Mouse (Mus musculus): ENCODE data around the gene Tff3.

Gene Tff3

DNA sequence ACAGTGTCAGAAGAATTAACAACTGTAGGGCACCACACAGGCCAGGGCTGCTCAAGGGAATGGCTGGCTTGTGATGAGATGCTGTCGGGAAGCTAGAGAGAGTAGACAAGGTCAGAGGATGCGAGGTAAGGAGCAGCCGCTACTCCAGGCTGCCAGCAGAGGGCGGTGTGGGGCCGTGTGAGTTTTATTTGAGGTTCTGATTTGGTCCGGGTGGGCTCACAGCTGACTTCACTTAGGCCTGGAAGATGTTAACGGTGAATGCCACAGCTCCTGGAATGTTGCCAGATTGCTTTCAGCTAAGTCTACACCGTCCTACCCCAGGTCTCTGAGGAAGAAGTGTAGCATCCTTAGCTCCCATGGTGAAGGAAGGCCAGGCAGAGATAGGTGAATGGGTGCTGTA, 7.5 kb downstream of the Tff3 start:
- no peak for DNase-seq (ENCODE audit: low spot score in 2 of 2)

DNA sequence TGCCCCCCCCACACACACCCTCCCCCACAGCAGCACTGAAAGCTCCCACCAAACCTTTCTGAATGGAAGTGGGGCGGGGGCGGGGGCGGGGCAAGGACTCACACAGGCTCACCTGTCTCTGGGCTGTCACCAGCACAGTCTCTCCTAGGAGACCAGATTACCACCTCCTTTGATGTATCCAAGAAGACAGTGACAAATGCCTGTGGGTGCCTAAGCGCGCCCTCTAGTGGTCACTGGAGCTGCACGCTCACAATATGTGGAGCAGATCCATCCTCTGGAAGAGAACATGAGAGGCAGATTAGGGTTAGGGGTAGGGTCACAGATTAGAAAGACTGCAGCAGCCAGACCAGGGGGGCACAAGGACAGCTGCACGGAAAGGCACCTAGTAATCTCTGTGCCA, 10.0 kb downstream of the Tff3 start:
- peak in 1 of 2 experiments; percentile 87 for DNase-seq (ENCODE audit: low spot score in 2 of 2)

DNA sequence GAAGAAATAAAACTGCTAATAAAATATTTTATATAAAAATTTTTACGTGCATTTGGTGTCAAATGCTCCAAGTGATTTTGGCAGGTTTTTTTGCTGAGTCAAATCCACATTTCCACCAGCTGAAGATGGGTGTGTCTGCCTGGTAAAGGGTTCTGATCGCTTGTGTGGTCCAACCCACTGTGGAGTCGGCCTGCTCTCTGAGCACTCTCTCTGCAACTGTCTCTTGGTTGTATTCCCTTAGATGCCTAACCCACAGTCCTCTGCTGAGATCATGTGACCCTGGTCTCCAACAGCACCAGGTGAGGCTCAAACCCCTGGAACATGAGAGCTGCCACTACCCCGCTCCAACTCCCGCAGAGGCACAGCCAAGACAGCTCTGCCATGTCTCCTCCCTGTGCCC, 11.5 kb downstream of the Tff3 start:
- DNase-seq (ENCODE audit: low spot score in 2 of 2), result no peak

DNA sequence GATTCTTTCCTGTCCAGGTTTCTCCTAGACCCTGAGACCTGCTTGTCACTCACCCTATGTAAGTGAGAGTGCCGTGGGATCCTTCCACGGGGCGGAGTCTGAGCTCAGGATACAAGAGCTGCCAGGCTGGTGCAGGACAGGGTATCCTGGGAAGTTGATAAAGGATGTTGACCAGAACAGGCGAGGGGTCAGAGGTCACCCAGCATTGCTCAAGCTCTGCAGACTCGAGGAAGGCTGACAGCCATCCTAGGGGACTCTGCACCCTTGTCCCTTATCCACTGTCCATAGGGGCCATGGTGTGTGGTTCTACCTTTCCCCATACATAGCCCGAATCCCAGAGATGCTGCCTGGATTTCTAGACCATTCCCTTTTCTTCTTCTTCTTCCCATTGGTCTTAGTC, 13.4 kb downstream of the Tff3 start:
- DNase-seq (ENCODE audit: low spot score in 2 of 2), result no peak

DNA sequence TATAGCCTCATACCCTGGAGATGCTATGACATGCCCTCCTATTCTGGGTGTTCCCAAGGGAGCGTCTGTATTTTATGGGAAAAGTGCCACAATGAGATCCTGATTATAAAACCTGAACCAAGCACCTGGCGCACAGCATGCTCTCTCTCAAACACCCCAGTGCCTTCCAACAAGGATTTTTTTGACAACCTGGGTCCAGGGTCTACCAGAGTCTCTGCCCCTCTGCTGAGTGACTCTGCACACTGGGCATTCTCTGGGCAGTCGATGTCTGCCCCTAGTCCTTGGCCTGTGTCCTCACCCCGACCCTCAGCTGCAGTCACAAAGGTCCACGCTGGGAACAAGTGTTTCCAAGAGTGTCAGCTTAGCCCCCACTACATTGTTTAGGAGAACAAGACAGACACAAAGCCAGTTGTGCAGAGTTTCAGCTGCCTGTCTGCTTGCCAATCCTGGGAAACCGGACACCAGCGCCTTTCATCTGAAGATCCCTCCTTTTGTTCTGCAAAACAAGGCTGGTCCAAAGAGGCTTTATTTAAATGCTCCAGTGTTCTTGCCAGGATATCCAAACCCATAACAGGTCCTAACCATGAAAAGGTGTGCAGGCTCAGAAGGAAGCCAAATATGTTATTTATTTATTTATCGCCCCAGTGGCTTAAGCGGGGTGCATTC, 16.1 kb downstream of the Tff3 start:
- DNase-seq (ENCODE audit: low spot score in 2 of 2), result peak in 1 of 2 experiments; percentile 39

DNA sequence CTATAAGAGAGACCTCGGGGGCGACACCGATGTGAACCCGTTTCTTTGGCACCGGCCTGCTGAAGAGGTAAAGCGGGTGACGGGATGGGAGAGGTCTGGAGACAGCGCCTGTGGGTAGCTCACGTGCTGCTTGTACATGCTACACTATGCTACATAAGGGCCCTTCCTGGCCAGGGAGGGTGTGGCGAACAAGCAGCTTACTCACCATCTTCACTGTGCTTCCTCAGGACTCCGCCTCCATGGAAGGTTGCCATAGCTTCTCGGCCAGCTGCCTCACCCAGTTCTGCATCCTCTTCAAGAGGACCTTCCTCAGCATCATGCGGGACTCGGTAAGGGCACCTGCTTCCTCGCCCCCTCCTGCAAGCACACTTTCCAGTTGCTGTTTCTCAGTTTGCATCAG, 21.1 kb downstream of the Tff3 start:
- no peak for DNase-seq (ENCODE audit: low spot score in 2 of 2)

DNA sequence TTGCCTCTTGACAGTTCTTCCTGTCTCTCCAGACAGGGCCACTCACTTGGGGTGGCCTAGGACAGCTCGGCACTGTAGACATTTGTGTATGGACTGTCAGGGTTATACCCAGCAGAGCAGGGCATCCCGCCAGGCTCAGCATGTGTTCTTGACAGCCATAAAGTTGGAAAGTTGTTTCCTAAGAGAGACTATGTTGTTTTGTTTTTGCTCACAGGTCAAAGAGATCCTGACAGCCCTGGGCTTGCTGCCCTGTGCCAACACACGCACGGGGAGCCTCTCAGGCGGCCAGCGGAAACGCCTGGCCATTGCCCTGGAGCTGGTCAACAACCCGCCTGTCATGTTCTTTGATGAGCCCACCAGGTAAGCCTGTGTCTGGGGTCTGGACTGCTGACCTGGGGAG, 25.6 kb downstream of the Tff3 start:
- no peak for DNase-seq (ENCODE audit: low spot score in 2 of 2)

DNA sequence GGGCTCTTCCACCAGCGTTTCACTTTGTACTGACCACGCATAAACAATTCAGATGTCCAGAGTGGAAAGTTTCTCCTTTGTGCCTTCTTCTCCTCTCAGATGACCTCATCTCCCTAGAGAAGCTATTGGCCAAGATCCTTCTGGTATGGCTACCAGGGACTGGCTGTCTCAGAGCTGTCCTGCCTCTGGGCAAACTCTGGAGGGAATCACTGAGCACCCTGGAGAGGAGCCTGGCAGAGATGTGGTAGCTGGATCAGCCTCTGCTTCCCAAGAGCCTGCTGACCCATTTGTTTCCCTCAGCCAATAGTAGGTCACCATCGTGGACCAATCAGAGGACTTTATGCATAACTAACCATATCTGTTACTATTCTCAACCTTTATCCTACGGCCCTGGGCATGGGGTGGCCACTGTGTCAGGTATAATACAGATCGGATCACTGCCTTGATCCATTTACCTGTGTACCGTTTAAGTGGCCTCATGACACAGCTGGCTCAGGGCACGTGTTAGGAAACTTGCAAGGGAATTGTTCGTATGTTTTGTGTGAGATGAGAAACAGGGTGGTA, 26.4 kb downstream of the Tff3 start:
- no peak for DNase-seq (ENCODE audit: low spot score in 2 of 2)

DNA sequence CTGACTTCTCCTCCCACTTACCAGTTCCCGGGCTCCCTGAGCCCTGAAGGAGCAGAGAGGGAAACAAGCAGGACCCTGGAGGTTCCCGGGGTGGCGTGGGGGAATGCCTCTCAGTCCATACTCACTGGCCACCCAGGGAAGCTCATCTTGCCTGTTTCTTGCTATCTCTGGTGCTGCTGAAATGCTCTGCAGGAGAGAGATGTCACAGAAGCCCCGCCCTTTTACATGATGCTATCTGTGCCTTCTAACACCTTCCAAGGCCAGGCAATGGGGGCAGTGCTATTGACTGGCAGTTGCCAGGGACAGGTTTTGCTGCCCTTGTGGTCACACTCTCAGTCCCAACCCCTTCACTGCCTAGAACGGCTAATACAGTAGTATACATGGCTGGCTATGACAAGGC, 30.7 kb downstream of the Tff3 start:
- DNase-seq (ENCODE audit: low spot score in 2 of 2), result no peak

DNA sequence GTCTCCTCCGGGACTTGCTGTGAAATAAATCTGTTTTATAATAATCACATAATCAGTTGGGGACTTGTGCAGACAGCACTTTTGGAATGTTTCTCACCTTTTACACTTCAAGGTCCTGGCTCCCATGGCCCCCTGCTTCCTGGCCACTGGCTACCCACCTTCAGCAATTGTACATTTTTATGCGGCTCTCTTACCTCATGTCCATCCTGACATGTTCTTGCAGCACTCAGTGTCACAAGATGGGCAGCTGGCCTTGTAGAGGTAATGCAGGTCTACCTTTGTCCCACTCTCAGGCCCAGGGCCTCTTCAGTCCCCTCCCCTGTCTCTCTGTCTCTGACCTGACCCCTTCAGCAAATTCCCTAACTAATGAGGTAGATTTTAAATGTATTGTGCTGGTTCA, 32.6 kb downstream of the Tff3 start:
- DNase-seq (ENCODE audit: low spot score in 2 of 2), result no peak

DNA sequence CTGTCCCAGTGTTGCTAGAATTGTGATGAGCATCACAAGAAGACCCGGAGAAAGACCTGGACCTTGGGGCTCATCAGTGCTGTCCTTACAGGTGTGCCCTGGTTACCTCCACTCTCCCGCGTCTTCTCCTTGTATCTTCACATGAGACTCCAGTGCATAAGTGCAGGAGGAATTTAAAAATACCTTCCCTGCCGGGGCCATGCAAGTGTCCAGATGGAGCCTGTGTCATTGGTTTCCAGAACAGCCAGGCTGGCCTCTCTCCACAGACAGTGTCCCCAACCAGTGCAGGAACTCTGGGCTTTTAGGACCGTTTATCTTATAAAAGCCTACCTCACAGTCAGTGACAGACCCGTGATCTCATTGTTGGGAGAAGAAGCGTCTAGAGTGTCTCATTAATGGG, 33.9 kb downstream of the Tff3 start:
- no peak for DNase-seq (ENCODE audit: low spot score in 2 of 2)

DNA sequence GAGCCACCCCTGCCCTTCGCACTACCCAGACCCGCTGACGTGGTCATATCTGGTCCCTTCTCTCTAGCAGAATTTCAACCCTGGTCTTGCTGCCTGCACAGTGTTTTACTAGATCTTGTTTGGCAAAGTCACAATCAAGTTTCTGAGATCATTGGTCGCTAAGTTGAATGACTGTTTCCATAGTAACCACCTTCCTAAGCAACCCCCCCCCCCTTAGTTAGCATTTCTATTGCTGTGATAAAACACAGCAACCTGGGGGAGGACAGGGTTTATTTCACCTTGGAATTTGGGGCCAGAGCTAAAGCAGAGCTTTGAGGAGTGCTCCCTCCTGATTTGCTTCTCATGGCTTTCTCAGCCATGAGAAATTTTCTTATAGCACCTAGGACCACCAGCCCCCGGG, 34.7 kb downstream of the Tff3 start:
- DNase-seq (ENCODE audit: low spot score in 2 of 2), result no peak

DNA sequence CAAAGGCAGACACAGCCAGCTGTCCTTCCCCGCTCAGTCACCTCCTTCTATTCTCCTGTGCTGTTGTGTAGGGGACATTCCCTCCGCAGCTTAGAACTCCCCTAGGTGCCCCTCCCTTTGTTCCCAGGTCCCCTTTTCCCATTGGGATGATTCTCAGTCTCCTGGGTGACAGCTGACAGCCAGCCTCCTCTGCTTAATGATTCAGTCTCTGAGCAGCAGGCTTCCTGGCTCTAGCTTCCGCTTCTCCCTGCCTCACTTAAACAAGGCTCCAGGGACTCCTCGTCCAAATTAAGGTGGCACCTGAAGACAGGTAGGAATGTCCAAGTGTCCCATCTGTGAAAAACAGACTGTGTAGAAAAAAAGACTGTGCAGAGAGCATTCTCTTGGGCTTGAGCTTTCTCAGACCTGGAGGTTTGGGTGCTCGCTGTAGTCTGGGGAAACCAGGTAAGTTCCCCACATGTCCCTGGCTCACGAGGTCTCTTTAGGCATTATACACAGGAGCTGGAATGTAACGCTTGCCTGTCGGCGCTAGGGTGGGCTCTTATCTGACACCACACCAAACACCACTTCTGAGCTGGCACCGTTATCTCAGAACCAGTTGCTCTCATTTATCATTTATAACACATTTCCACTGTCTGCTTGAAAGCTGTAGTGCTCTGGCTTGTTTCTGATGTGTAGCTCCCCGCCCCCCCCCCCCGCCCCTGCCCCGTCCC, 38.3 kb downstream of the Tff3 start:
- DNase-seq (ENCODE audit: low spot score in 2 of 2), result no peak

DNA sequence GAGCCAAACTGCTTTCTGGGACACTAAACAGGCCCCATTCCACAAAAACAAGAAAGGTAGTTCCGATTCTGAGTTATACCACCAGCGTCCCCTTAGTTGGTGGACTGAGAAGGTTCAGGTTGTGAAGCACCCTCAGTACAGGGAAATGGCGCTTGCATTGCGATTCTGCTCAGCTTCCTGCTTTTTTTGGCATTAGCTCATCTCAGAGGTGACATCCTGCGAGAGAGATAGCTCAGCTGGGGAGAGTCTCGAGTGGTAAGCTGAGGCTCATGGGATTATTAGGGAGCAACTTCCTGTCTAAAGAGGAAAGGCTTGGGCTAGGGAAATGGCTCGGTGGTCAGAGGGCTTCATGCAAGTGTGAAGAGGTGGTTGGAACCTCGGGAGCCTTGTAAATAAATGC, 39.6 kb downstream of the Tff3 start:
- DNase-seq (ENCODE audit: low spot score in 2 of 2), result no peak

DNA sequence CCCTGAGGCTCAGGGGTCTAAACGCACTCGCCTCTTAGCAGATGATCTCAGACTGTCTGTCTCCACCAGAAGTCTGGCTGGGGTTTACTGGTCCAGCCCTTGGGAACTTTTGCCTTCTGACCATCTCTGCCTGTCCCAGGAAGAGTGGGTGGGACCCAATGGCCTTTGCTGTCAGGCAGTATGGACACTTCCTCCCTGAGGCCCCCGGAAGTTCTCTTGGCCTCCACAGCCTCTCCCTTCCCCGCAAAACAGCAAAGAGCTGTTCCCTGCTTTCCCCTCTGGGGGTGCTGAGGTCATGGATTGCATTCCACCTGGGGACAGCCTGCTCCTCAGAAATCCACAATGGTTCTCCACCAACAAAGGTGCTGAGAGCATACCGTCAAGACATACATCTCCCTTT, 40.7 kb downstream of the Tff3 start:
- no peak for DNase-seq (ENCODE audit: low spot score in 2 of 2)

DNA sequence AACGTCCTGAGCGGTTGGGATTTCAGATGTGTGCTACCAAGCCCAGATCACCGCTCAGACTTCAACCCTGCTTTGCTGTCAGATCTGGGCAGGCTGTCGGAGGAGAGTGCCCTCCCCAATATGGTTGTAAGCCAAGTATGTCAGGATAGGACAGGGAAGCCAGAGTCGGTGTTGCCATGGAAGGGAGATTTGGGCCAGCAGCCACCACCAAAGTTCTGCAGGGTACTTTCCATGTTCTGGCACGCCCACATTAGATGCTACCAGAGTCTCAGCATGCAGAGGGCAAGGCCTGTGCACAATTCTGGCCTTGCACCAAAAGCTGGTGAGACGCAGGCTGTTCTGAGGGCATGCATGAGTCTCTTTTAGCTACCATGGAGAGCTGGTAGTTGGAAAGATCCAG, 43.2 kb downstream of the Tff3 start:
- DNase-seq (ENCODE audit: low spot score in 2 of 2), result no peak

DNA sequence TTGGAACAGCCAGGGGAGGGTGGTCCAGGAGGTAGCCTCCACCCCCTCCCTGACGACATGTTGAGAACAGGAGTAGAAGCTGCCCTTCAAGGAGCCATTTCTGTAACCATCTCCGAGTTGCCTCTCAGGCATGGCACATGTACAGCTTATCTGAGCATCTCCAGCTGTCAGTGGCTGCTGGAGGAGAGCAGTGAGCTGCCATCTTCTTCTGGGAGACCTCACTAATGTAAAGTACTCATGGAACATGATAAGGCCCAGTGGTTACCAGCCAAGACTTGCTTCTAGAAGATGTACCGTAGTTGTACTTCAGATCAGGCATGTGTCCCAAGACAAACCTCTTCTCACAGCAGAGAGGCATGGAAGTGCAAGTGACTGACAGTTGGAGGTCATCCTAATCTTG, 43.9 kb downstream of the Tff3 start:
- DNase-seq (ENCODE audit: low spot score in 2 of 2), result no peak

DNA sequence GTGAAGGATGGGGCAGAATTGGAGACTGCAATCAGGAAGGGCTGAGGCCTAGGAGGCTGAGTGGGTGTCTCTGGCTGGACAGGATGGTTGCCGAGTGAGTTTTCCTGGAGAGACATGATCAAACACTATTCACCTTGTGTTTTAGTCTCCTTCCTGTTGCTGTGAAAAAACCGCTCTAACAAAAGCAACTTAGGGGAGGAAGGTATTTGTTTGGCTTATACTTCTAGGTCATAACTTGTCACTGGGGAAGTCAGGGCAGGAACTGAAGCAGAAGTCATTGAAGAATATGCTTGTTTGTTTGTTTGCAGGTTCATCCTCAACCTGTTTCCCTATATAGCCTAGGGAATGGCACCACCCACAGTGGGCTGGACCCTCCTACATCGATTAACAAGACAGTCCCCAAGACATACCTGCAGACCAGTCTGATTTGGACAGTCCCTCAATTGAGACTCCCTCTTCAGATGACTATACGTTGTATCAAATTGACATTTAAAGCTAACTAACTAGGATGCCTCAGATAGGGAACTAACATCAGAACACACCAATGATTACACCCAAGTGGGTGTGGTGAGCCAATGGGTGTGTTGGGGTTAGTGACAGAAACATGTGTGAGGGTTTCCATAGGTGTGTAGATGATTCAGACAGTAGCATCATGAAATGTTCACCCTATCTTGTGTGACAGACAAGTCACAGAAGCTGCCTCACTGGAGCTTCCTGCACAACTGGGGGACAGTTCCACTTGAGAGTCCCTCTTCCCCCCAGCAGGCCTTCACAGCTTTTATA, 47.0 kb downstream of the Tff3 start:
- DNase-seq (ENCODE audit: low spot score in 2 of 2), result no peak

DNA sequence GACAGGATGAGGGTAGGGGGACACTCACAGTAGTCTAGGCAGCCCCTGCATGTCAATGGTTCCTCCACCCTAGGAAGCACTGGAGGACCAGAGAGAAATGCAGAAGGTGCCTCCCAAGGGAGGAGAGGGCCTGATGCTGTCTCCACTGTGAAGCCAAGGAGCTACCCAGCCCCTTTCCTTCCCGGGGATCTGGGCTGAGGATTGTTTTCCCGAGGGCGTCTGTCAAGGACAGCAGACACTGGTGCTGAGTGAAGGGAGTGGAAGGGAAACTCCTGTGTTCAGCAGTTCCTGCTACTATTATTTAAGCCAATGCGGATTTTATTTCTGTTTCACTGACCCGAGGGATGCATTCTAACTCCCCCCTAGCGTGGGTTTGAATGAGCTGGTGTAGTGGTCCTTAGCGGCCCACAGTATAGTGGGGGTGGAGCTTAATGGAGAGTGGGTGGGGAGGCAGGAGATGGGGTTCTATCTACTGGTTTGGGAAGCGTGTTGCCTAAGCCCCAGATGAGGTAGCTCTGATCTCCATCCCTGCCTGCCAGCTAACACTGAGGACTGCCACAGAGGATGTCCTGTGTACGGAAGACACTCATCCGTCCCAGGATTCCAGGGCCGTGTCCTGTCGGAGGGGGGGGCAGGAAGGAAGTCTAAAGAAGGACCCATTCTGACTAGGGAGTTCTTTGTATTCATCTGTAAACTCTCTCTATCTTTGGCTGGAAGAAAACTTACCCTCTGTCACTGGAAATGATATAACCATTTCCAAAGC, 50.2 kb downstream of the Tff3 start:
- DNase-seq (ENCODE audit: low spot score in 2 of 2), result no peak

DNA sequence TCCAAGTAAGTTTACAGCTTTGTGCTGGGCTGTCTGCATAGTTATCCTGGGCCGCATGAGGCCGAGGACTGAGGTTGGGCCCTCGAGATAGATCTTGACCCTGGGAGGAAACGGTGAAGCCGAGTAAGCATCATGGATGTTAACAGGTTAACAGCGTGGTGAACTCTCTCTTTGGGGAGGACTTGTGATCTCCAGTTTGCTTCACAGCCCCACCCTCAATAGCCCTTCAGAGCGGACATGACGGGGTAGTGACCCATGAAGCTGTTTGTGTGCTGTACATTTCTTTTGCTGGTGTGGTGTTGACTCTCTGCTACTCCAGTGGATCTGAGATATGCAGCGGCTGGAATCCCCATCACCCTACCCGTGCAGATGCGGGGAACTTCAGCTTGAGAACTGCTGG, 50.9 kb downstream of the Tff3 start:
- DNase-seq (ENCODE audit: low spot score in 2 of 2), result no peak

DNA sequence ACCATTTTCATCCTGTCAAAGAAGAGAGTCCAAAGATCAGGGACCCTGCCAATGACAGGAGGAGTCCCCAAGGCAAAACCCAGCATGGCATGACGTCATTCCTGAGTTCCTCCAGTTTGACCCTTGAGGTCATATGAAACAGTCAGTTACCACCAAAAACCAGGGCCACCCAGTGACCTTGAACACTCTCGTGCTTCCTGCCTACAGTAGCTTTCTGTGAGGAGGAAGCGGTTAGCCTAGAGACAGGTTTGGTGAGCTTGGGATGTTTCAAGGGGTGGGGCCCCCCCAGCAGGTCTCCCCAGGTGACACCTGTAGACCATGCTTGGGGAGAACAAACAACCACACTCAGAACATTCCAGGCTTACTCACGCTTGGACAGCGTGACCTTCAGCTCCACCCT, 51.9 kb downstream of the Tff3 start:
- no peak for DNase-seq (ENCODE audit: low spot score in 2 of 2)

DNA sequence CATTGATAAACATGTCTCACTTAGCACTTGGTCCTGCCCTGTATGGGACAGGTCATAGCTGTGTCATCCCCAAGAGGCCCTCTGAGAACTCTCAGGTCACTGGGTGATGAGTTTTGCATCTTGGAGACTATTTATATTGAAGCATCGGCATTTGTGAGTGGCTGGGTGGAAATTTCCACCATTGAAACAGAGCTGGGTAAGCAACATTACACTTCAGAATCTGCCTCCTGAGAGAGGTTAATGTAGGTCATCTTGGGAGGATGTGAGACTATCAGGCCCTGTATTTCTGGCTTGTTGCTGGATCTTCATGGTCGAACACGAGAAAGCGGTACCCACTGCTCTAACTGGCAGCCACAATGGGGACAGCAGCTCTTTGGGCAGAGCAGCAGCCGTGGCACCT, 54.0 kb downstream of the Tff3 start:
- no peak for DNase-seq (ENCODE audit: low spot score in 2 of 2)

Data from left cerebral cortex, adult 9 months (tissue).